Mouse (Mus musculus) embryonic fibroblast, embryonic 13.5 days (primary cell): ENCODE measurements around the gene Alox12b.

Experiments used
- CTCF ChIP-seq: IDR thresholded peaks from 2 replicates; pipeline ENCODE4 v1.5.1; 2011; ENCODE audit warnings: mild to moderate bottlenecking, control low read depth, low read length, moderate library complexity, borderline replicate concordance; ENCODE audit not compliant: insufficient read depth
- POLR2A ChIP-seq: IDR thresholded peaks from 2 replicates; pipeline ENCODE4 v1.6.1; 2011; ENCODE audit warnings: low read depth, mild to moderate bottlenecking, control low read depth, low read length, moderate library complexity

DNA sequence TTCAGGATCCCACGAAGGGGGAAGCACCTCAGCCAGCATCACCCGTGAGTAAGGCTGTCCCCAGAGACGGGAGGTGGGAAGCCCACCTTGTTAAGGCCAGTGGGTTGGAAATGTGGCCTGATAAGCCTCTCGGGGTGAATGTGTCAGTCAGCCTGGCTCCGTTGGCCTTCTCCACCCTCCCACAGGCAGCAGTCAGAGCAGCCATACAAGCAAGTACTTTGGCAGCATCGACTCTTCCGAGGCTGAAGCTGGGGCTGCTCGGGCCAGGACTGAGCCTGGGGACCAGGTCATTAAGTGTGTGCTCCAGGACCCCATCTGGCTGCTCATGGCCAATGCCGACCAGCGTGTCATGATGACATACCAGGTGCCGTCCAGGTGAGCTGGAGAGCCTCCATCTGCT lies 49.1 kb upstream of the Alox12b start:
- TF ChIP-seq CTCF (no peak), POLR2A (no peak)
